Mouse (Mus musculus): Measurements from ENCODE around the gene Dscaml1.

GRCm38 (mm10) chr9:45391299-45391698, 35.1 kb upstream of the Dscaml1 start:
- TF ChIP-seq CTCF (IDR thresholded peaks at IDR 0.05; ENCODE audit: insufficient read depth, low read length) (no peak), POLR2A (IDR thresholded peaks at IDR 0.05; ENCODE audit: borderline replicate concordance, extremely low read depth, low read depth, low read length) (no peak)

All from lung, adult 2 months (tissue).